Mouse (Mus musculus) lung, embryonic 14.5 days (tissue): ENCODE measurements around the gene Mgme1. TPM values are rescaled to one million over a fixed set of nuclear protein-coding genes. Genes with fewer than 3 reads are reported as not detected.
A peak's percentile ranks its signal among the peaks of the same experiment; 100 is the strongest.

Experiments used
- ATAC-seq: fragments of 200-750 bp; cut with Nextera tagmentation; 2 replicates; pipeline ENCODE4 v1.8.0; 2017; ENCODE audit warnings: mild to moderate bottlenecking, moderate TSS enrichment, moderate library complexity; ENCODE audit not compliant: insufficient read depth
- DNase-seq: peaks from one replicate; pipeline ENCODE4 v3.0.0-alpha.2; 2015
- H3K27ac ChIP-seq: fragments of 300-500 bp; sonication (generic); 2 replicates; pipeline ENCODE4 v1.5.1; 2014; ENCODE audit warnings: low read depth, mild to moderate bottlenecking, moderate library complexity
- H3K27me3 ChIP-seq: fragments of 300-500 bp; sonication (generic); 2 replicates; pipeline ENCODE4 v1.6.1; 2014; ENCODE audit warnings: low read length, control low read depth; ENCODE audit not compliant: insufficient read depth
- H3K36me3 ChIP-seq: fragments of 300-500 bp; sonication (generic); 2 replicates; pipeline ENCODE4 v1.6.1; 2014; ENCODE audit warnings: control low read depth; ENCODE audit not compliant: insufficient read depth
- H3K4me1 ChIP-seq: fragments of 300-500 bp; sonication (generic); 2 replicates; pipeline ENCODE4 v1.6.1; 2014; ENCODE audit warnings: antibody characterized with exemption, control low read depth; ENCODE audit not compliant: insufficient read depth
- H3K4me2 ChIP-seq: fragments of 300-500 bp; sonication (generic); 2 replicates; pipeline ENCODE4 v1.6.1; 2014; ENCODE audit warnings: mild to moderate bottlenecking
- H3K4me3 ChIP-seq: fragments of 300-500 bp; sonication (generic); 2 replicates; pipeline ENCODE4 v1.5.1; 2014; ENCODE audit warnings: low read depth, low read length
- H3K9ac ChIP-seq: fragments of 300-500 bp; sonication (generic); 2 replicates; pipeline ENCODE4 v1.6.1; 2014
- H3K9me3 ChIP-seq: fragments of 300-500 bp; sonication (generic); 2 replicates; pipeline ENCODE4 v1.6.1; 2016; ENCODE audit warnings: low read depth, low read length, control low read depth
- CTCF ChIP-seq: IDR thresholded peaks from 2 replicates; pipeline ENCODE4 v1.5.1; 2016; ENCODE audit warnings: antibody characterized with exemption, low read depth
- WGBS: fragments of 180-500 bp; shearing (Covaris S2); extraction: QIAGEN DNeasy Blood & Tissue Kit; methylation state at CpG from one replicate; pipeline ENCODE4 v1.1.7; 2014; 5-methylcytosine and 5-hydroxymethylcytosine counted together
- polyA plus RNA-seq: library from polyadenylated mRNA; unstranded; fragments of >200 nt; fragmentation: Nextera tagmentation; extraction: Ambion mirVana; gene quantifications from 2 replicates; pipeline ENCODE4 v1.2.1, GENCODE M21; 2014

Mgme1 gene
- polyA plus RNA-seq, 1 experiment from 2014 or later: 22.6 TPM

- Histone ChIP-seq H3K36me3 (no peaks in the 10 kb centered on the region), H3K4me2 (no peak overlapping the region), H3K4me1 (no peaks in the 10 kb centered on the region), H3K9ac (no peak overlapping the region), H3K9me3 (no peaks in the 10 kb centered on the region), H3K4me3 (no peak overlapping the region), H3K27me3 (no peaks in the 10 kb centered on the region), H3K27ac (no peak overlapping the region)
- ATAC-seq (no peak), DNase-seq (no peak)
- no peak for TF ChIP-seq CTCF
- WGBS: 79% methylated on average over 7 of the region's 7 CpGs
Measured at GRCm38 (mm10) chr2:144290321-144290720, 19.9 kb downstream of the Mgme1 start.

GRCm38 (mm10) chr2:144291600-144292305 lies 21.3 kb downstream of the Mgme1 start:
- WGBS: 73% methylated on average over 11 of the region's 11 CpGs
- ATAC-seq (no peak), DNase-seq (no peak)
- Histone ChIP-seq H3K36me3 (no peaks in the 10 kb centered on the region), H3K9me3 (no peaks in the 10 kb centered on the region), H3K4me2 (no peak overlapping the region), H3K27ac (no peak overlapping the region), H3K4me3 (no peak overlapping the region), H3K9ac (no peak overlapping the region), H3K4me1 (no peaks in the 10 kb centered on the region), H3K27me3 (no peaks in the 10 kb centered on the region)
- no peak for TF ChIP-seq CTCF

- DNase-seq: no peak
Measured at GRCm38 (mm10) chr2:144295145-144295735, 24.8 kb downstream of the Mgme1 start.

GRCm38 (mm10) chr2:144299749-144300669 lies 29.5 kb downstream of the Mgme1 start:
- Histone ChIP-seq H3K9ac (no peak overlapping the region), H3K4me1 (peaks cover 3% of the 10 kb centered on the region; the same call in 1 of the 2 replicates), H3K9me3 (no peaks in the 10 kb centered on the region), H3K27ac (no peak overlapping the region), H3K27me3 (no peaks in the 10 kb centered on the region), H3K4me3 (no peak overlapping the region), H3K36me3 (no peaks in the 10 kb centered on the region), H3K4me2 (no peak overlapping the region)
- ATAC-seq (0 out of 2 replicates have a peak, but pooled peaks have one; percentile 25), DNase-seq (peak; percentile 35)
- 50% methylated on average over 9 of the region's 9 CpGs for WGBS
- no peak for TF ChIP-seq CTCF

More at GRCm38 (mm10) chr2:144295145-144295735, 24.8 kb downstream of the Mgme1 start:
- no peak for TF ChIP-seq CTCF
- no peak overlapping the region for H3K27ac ChIP-seq
- H3K9ac ChIP-seq: no peak overlapping the region
- peaks cover 2% of the 10 kb centered on the region; the same call in 1 of the 2 replicates for H3K4me1 ChIP-seq
- no peaks in the 10 kb centered on the region for H3K27me3 ChIP-seq
- no peaks in the 10 kb centered on the region for H3K9me3 ChIP-seq
- no peak for ATAC-seq
- no peaks in the 10 kb centered on the region for H3K36me3 ChIP-seq
- no peak overlapping the region for H3K4me3 ChIP-seq
- no peak overlapping the region for H3K4me2 ChIP-seq
- WGBS: 59% methylated on average over 9 of the region's 9 CpGs

GRCm38 (mm10) chr2:144301101-144301500 lies 30.6 kb downstream of the Mgme1 start:
- Histone ChIP-seq H3K9me3 (no peaks in the 10 kb centered on the region), H3K4me2 (no peak overlapping the region), H3K4me3 (no peak overlapping the region), H3K27ac (no peak overlapping the region), H3K36me3 (no peaks in the 10 kb centered on the region), H3K27me3 (no peaks in the 10 kb centered on the region), H3K9ac (no peak overlapping the region), H3K4me1 (peaks cover 3% of the 10 kb centered on the region; the same call in 1 of the 2 replicates)
- 94% methylated on average over 11 of the region's 11 CpGs for WGBS
- no peak for DNase-seq
- no peak for TF ChIP-seq CTCF
- ATAC-seq: no peak

GRCm38 (mm10) chr2:144305721-144306294 lies 35.3 kb downstream of the Mgme1 start:
- Histone ChIP-seq H3K4me2 (no peak overlapping the region), H3K4me1 (no peaks in the 10 kb centered on the region), H3K9ac (no peak overlapping the region), H3K9me3 (no peaks in the 10 kb centered on the region), H3K27ac (no peak overlapping the region), H3K4me3 (no peak overlapping the region), H3K27me3 (no peaks in the 10 kb centered on the region), H3K36me3 (no peaks in the 10 kb centered on the region)
- WGBS: 65% methylated on average over 18 of the region's 18 CpGs
- TF ChIP-seq CTCF: no peak
- ATAC-seq (no peak), DNase-seq (no peak)
